Mouse (Mus musculus) embryo, embryonic 10 days (tissue): ENCODE results near the gene Grem1.

Experiments
- DNase-seq: peaks from one replicate; pipeline ENCODE4 v3.0.0-alpha.2; 2015; ENCODE audit warnings: low spot score

Grem1 gene

GRCm38 (mm10) chr2:113758311-113759161 is at the start of gene Grem1:
Gene Grem1 (minus strand): TSS chr2:113758646.
- DNase-seq = peak; percentile 39

GRCm38 (mm10) chr2:113807640-113808039 is 49.2 kb upstream of the Grem1 start:
- DNase-seq = peak; percentile 78

- DNase-seq = no peak
Measured at GRCm38 (mm10) chr2:113806851-113807577, 48.6 kb upstream of the Grem1 start.

GRCm38 (mm10) chr2:113805765-113806164 is 47.3 kb upstream of the Grem1 start:
- no peak for DNase-seq

- no peak for DNase-seq
Measured at GRCm38 (mm10) chr2:113803753-113804152, 45.3 kb upstream of the Grem1 start.

GRCm38 (mm10) chr2:113800846-113801245 is 42.4 kb upstream of the Grem1 start:
- no peak for DNase-seq

- no peak for DNase-seq
Measured at GRCm38 (mm10) chr2:113798605-113799004, 40.2 kb upstream of the Grem1 start.

- DNase-seq = no peak
Measured at GRCm38 (mm10) chr2:113795186-113795585, 36.7 kb upstream of the Grem1 start.

- no peak for DNase-seq
Measured at GRCm38 (mm10) chr2:113793521-113793920, 35.1 kb upstream of the Grem1 start.

GRCm38 (mm10) chr2:113788821-113789387 is 30.5 kb upstream of the Grem1 start:
- DNase-seq = no peak

- DNase-seq = no peak
Measured at GRCm38 (mm10) chr2:113787882-113788281, 29.4 kb upstream of the Grem1 start.

- no peak for DNase-seq
Measured at GRCm38 (mm10) chr2:113784851-113785250, 26.4 kb upstream of the Grem1 start.

- DNase-seq = no peak
Measured at GRCm38 (mm10) chr2:113781521-113781920, 23.1 kb upstream of the Grem1 start.

GRCm38 (mm10) chr2:113781107-113781506 is 22.7 kb upstream of the Grem1 start:
- no peak for DNase-seq

GRCm38 (mm10) chr2:113779336-113779735 is 20.9 kb upstream of the Grem1 start:
- DNase-seq = no peak

GRCm38 (mm10) chr2:113778036-113778435 is 19.6 kb upstream of the Grem1 start:
- peak; percentile 18 for DNase-seq

- no peak for DNase-seq
Measured at GRCm38 (mm10) chr2:113776297-113776696, 17.9 kb upstream of the Grem1 start.

- no peak for DNase-seq
Measured at GRCm38 (mm10) chr2:113774150-113774805, 15.8 kb upstream of the Grem1 start.

- no peak for DNase-seq
Measured at GRCm38 (mm10) chr2:113768541-113769303, 10.3 kb upstream of the Grem1 start.

GRCm38 (mm10) chr2:113765885-113766284 is 7.4 kb upstream of the Grem1 start:
- no peak for DNase-seq

GRCm38 (mm10) chr2:113764968-113765367 is 6.5 kb upstream of the Grem1 start:
- no peak for DNase-seq
